Mouse (Mus musculus) heart, adult 9 months (tissue): ENCODE results near the gene Myo15.
A peak's percentile ranks its signal among the peaks of the same experiment; 100 is the strongest.
"Not testable (repeated sequence)": the region's sequence is repeated elsewhere in the genome, so short reads cannot be mapped to it uniquely, and the experiment has no call there.

Source experiments
- DNase-seq, 2 experiments: peaks; one replicate each; pipeline ENCODE4 v3.0.0; 2022; ENCODE audit warnings: low spot score in 2 of 2

Gene Myo15

GRCm38 (mm10) chr11:60507281-60507680 is 38.1 kb downstream of the Myo15 start:
- no peak for DNase-seq

- no peak for DNase-seq
These were observed 39.8 kb downstream of the Myo15 start for GRCm38 (mm10) chr11:60508950-60509349.

GRCm38 (mm10) chr11:60509500-60509899 is 40.4 kb downstream of the Myo15 start:
- no peak for DNase-seq

GRCm38 (mm10) chr11:60511893-60512292 is 42.8 kb downstream of the Myo15 start:
- DNase-seq: no peak

- DNase-seq: no peak
These were observed 43.4 kb downstream of the Myo15 start for GRCm38 (mm10) chr11:60512520-60512919.

GRCm38 (mm10) chr11:60514941-60515340 is 45.8 kb downstream of the Myo15 start:
- DNase-seq: no peak

- DNase-seq: no peak
These were observed 49.2 kb downstream of the Myo15 start for GRCm38 (mm10) chr11:60518305-60518704.

- DNase-seq: no peak
These were observed 52.9 kb downstream of the Myo15 start for GRCm38 (mm10) chr11:60522027-60522426.

GRCm38 (mm10) chr11:60522661-60523365 is 53.7 kb downstream of the Myo15 start:
- DNase-seq: no peak

GRCm38 (mm10) chr11:60526461-60526860 is 57.3 kb downstream of the Myo15 start:
- DNase-seq: no peak

GRCm38 (mm10) chr11:60535676-60536075 is 66.5 kb downstream of the Myo15 start:
- DNase-seq: no peak

- DNase-seq: peak in 1 of 2 experiments; percentile 33
These were observed 67.2 kb downstream of the Myo15 start, which contains the start of gene Alkbh5 for GRCm38 (mm10) chr11:60536180-60536858. TSS of gene Alkbh5 (plus strand) at chr11:60536381.

- peak; percentile 94 for DNase-seq
These were observed 67.8 kb downstream of the Myo15 start for GRCm38 (mm10) chr11:60536859-60537467.

GRCm38 (mm10) chr11:60537468-60538347 is 68.6 kb downstream of the Myo15 start:
- peak; percentile 98 for DNase-seq

GRCm38 (mm10) chr11:60538371-60539281 is 69.5 kb downstream of the Myo15 start:
- DNase-seq: peak in 1 of 2 experiments; percentile 30

- no peak for DNase-seq
These were observed 70.4 kb downstream of the Myo15 start for GRCm38 (mm10) chr11:60539540-60539939.

GRCm38 (mm10) chr11:60540002-60540610 is 71.0 kb downstream of the Myo15 start:
- peak; percentile 21 to 36 for DNase-seq

- no peak for DNase-seq
These were observed 71.6 kb downstream of the Myo15 start for GRCm38 (mm10) chr11:60540761-60541160.

GRCm38 (mm10) chr11:60541831-60542230 is 72.7 kb downstream of the Myo15 start:
- DNase-seq: no peak

- DNase-seq: not testable (repeated sequence)
These were observed 74.1 kb downstream of the Myo15 start for GRCm38 (mm10) chr11:60543211-60543610.
